ENCODE assay signal across 9 mouse cellular contexts in genomic region chr17:29711076-29711744, GRCm38 (mm10). TPM values are rescaled to one million over a fixed set of nuclear protein-coding genes. Genes with fewer than 3 reads are reported as not detected.
DNase-seq lines count a peak whose midpoint lies in the region; ATAC-seq and TF ChIP-seq lines count a peak whose summit lies in the region.
"Had no signal": no experiment of that assay in that cellular context is flagged by ENCODE, and none has a peak within 500 bp of the region (broad histone marks: within the 10 kb centered on the region; RNA-seq: fewer than 3 reads in every experiment).

No protein-coding gene starts in this region.

- H3K27ac ChIP-seq in liver, adult 2 months (replicated peaks; ENCODE audit: insufficient read depth, low read depth, low read length): no peak overlapping the region
- H3K27ac ChIP-seq: neural tube, embryonic 12.5 days had no signal

- H3K36me3 ChIP-seq in liver, adult 2 months (ENCODE audit: control insufficient read depth, insufficient read depth, low read length): no peaks in the 10 kb centered on the region
- H3K36me3 ChIP-seq: neural tube, embryonic 12.5 days had no signal

- TF ChIP-seq POLR2A in liver, adult 2 months (IDR thresholded peaks at IDR 0.05; ENCODE audit: extremely low read depth, insufficient read depth, low read length): no peak

- no peaks in the 10 kb centered on the region for H3K27me3 ChIP-seq in liver, adult 2 months (ENCODE audit: control insufficient read depth, insufficient read depth, low read length)
- H3K27me3 ChIP-seq: neural tube, embryonic 12.5 days had no signal

- TF ChIP-seq CTCF in liver, adult 2 months (IDR thresholded peaks at IDR 0.05; ENCODE audit: low read depth, low read length): no peak

- H3K4me3 ChIP-seq in liver, adult 2 months (ENCODE audit: insufficient read depth, low read depth, low read length): no peak overlapping the region
- H3K4me3 ChIP-seq: erythroblast, embryonic 14.5 days; neural tube, embryonic 12.5 days had no signal

- H3K79me2 ChIP-seq in liver, adult 2 months (ENCODE audit: control insufficient read depth, insufficient read depth, low read length): no peaks in the 10 kb centered on the region

- no peak overlapping the region for H3K9ac ChIP-seq in liver, adult 2 months (ENCODE audit: low read depth, low read length)
- H3K9ac ChIP-seq: neural tube, embryonic 12.5 days had no signal

- H3K4me1 ChIP-seq in liver, adult 2 months (ENCODE audit: control insufficient read depth, insufficient read depth, low read length): peaks cover 7% of the 10 kb centered on the region

- ATAC-seq in cerebellum, adult (ENCODE audit: insufficient number of reproducible peaks, low FRiP score, low TSS enrichment): peak; percentile 29; the same call in 1 of the 2 replicates

- 45% methylated on average over 19 of the region's 19 CpGs for WGBS in liver, adult 2 months

- DNase-seq in liver, adult 2 months (ENCODE audit: extremely low read depth, low read depth, low spot score): peak; percentile 45
- DNase-seq in liver: no peak
- peak; percentile 86 to 88 for DNase-seq in cerebellum, postnatal 36 days
- peak; percentile 61 to 72 for DNase-seq in kidney, postnatal 4 days
- DNase-seq in spleen, postnatal 10 days (ENCODE audit: low spot score in 2 of 2): no peak
- no peak for DNase-seq in adipocyte (ENCODE audit: low spot score)

RNA-seq across cellular contexts. Expression of gene Ccdc167, which starts 5.6 kb away (rescaled TPM):
- 5.5 and 5.8 TPM in 2 replicates for total RNA-seq in liver, adult 2 months (2014; rRNA removed)
- polyA plus RNA-seq in liver, adult 2 months (2012; rRNA removed): 2.3 and 4.2 TPM in 2 replicates

RNA-seq across cellular contexts. Expression of gene Cmtr1, which starts 50.8 kb away (rescaled TPM):
- 25.7 and 27.7 TPM in 2 replicates for total RNA-seq in liver, adult 2 months (2014; rRNA removed)
- polyA plus RNA-seq in liver, adult 2 months (2012; rRNA removed): 19.3 and 23.4 TPM in 2 replicates

Comparison
In these comparisons a context has a peak if more than half of its experiments do, and no peak if none do; other contexts are left out.
1. DNase-seq: peak in liver, adult 2 months (single experiment), cerebellum, postnatal 36 days (2 of 2) and kidney, postnatal 4 days (2 of 2); none in liver (single experiment), spleen, postnatal 10 days (0 of 2) and adipocyte (single experiment).